Mouse (Mus musculus) MEL (cell line): ENCODE data around the gene Bap1.

Experiments used
- CHD1 ChIP-seq: IDR thresholded peaks from 2 replicates; pipeline ENCODE4 v1.6.1; 2012; ENCODE audit warnings: low read depth, mild to moderate bottlenecking, inconsistent platforms, low read length, improper control_type of control experiment
- CTCF ChIP-seq, 3 experiments: IDR thresholded peaks in 2 of 3; conservative IDR thresholded peaks in 1 of 3; 2 replicates each; pipeline ENCODE4 v1.5.1; 2011 to 2012; ENCODE audit warnings: low read length in 3 of 3, low read depth in 2 of 3, mild to moderate bottlenecking in 2 of 3, improper control_type of control experiment in 1 of 3, inconsistent platforms in 1 of 3, mixed read lengths in 1 of 3, moderate library complexity in 1 of 3; ENCODE audit not compliant: control insufficient read depth in 1 of 3, insufficient read depth in 1 of 3, poor library complexity in 1 of 3, severe bottlenecking in 1 of 3
- GATA1 ChIP-seq: IDR thresholded peaks from 2 replicates; pipeline ENCODE4 v1.6.1; 2011; ENCODE audit warnings: low read depth, low read length, improper control_type of control experiment
- HCFC1 ChIP-seq: IDR thresholded peaks from 2 replicates; pipeline ENCODE4 v1.6.1; 2012; ENCODE audit warnings: low read depth, mild to moderate bottlenecking, inconsistent platforms, low read length, improper control_type of control experiment, moderate library complexity
- JUND ChIP-seq: IDR thresholded peaks from 2 replicates; pipeline ENCODE4 v1.6.1; 2011; ENCODE audit warnings: low read depth, mild to moderate bottlenecking, improper control_type of control experiment, low read length
- POLR2A ChIP-seq, 2 experiments: IDR thresholded peaks; 2 replicates each; pipeline ENCODE4 v1.6.1; 2011 to 2012; ENCODE audit warnings: low read length in 2 of 2, mild to moderate bottlenecking in 2 of 2, control low read depth in 1 of 2, improper control_type of control experiment in 1 of 2, low read depth in 1 of 2, moderate library complexity in 1 of 2; ENCODE audit not compliant: control insufficient read depth in 1 of 2, insufficient read depth in 1 of 2, poor library complexity in 1 of 2
- TAL1 ChIP-seq: IDR thresholded peaks from 2 replicates; pipeline ENCODE4 v1.6.1; 2012; ENCODE audit warnings: mild to moderate bottlenecking, inconsistent platforms, low read length, moderate library complexity, mixed read lengths
- USF1 ChIP-seq: IDR thresholded peaks from 2 replicates; pipeline ENCODE4 v1.6.1; 2014; ENCODE audit warnings: low read depth, mild to moderate bottlenecking, inconsistent platforms, low read length, improper control_type of control experiment, moderate library complexity
- ZC3H11A ChIP-seq: IDR thresholded peaks from 2 replicates; pipeline ENCODE4 v1.6.1; 2012; ENCODE audit warnings: low read depth, mild to moderate bottlenecking, inconsistent platforms, low read length, improper control_type of control experiment

DNA sequence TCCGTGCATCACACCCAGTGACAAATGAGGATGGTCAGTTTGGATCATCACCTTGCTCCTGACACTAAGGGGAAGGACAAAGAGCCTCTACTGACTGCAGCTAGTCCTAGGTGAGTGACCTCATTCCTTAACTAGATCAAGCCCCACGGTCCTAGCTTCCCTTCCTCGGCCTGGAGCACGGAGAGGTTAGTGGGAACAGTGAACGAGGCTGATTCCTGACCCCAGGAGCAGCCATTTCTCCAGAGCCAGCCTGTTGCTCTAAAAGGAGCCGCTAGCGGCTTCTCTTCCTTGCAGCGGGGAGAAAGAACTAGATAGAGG lies 46.0 kb upstream of the Bap1 start:
- TF ChIP-seq POLR2A (IDR thresholded peaks at IDR 0.05; ENCODE audit: control insufficient read depth in 1 of 2, insufficient read depth in 1 of 2, low read depth in 1 of 2, low read length in 2 of 2, poor library complexity in 1 of 2) (no peak), TAL1 (no peak), CHD1 (no peak), USF1 (no peak), CTCF (IDR thresholded peaks at IDR 0.05 in 2 of 3, conservative IDR thresholded peaks at IDR 0.05 in 1 of 3; ENCODE audit: control insufficient read depth in 1 of 3, insufficient read depth in 1 of 3, low read depth in 2 of 3, low read length in 3 of 3, poor library complexity in 1 of 3, severe bottlenecking in 1 of 3) (no peak), HCFC1 (no peak), GATA1 (no peak), JUND (no peak), ZC3H11A (no peak)
